Mouse (Mus musculus) stomach, postnatal 0 days (tissue): Measurements from ENCODE around the gene Plk5. TPM values are rescaled to one million over a fixed set of nuclear protein-coding genes. Genes with fewer than 3 reads are reported as not detected.

ENCODE experiments used
- ATAC-seq: fragments of 200-750 bp; cut with Nextera tagmentation; 2 replicates; pipeline ENCODE4 v1.8.0; 2017; ENCODE audit not compliant: low FRiP score, low TSS enrichment
- DNase-seq: peaks from one replicate; pipeline ENCODE4 v3.0.0-alpha.2; 2016; ENCODE audit warnings: low spot score
- H3K27ac ChIP-seq: fragments of 300-500 bp; sonication (generic); replicated peaks from 2 replicates; pipeline ENCODE4 v1.5.1; 2014; ENCODE audit warnings: mild to moderate bottlenecking, control low read depth
- H3K27me3 ChIP-seq: fragments of 300-500 bp; sonication (generic); 2 replicates; pipeline ENCODE4 v1.6.1; 2014; ENCODE audit warnings: low read length; ENCODE audit not compliant: control insufficient read depth, insufficient read depth
- H3K36me3 ChIP-seq: fragments of 300-500 bp; sonication (generic); 2 replicates; pipeline ENCODE4 v1.6.1; 2014; ENCODE audit warnings: low read length, mixed read lengths; ENCODE audit not compliant: control insufficient read depth, insufficient read depth
- H3K4me1 ChIP-seq: fragments of 300-500 bp; sonication (generic); replicated peaks from 2 replicates; pipeline ENCODE4 v1.6.1; 2014; ENCODE audit warnings: antibody characterized with exemption; ENCODE audit not compliant: control insufficient read depth, insufficient read depth
- H3K4me2 ChIP-seq: fragments of 300-500 bp; sonication (generic); replicated peaks from 2 replicates; pipeline ENCODE4 v1.6.1; 2014; ENCODE audit warnings: low read depth, mild to moderate bottlenecking, control low read depth, moderate library complexity
- H3K4me3 ChIP-seq: fragments of 300-500 bp; sonication (generic); 2 replicates; pipeline ENCODE4 v1.5.1; 2014; ENCODE audit warnings: low read depth, low read length, control low read depth
- H3K9ac ChIP-seq: fragments of 300-500 bp; sonication (generic); 2 replicates; pipeline ENCODE4 v1.6.1; 2014; ENCODE audit warnings: mild to moderate bottlenecking, low read length, control low read depth, mixed read lengths
- H3K9me3 ChIP-seq: fragments of 300-500 bp; sonication (generic); 2 replicates; pipeline ENCODE4 v1.6.1; 2016; ENCODE audit warnings: low read length; ENCODE audit not compliant: control insufficient read depth
- CTCF ChIP-seq: IDR thresholded peaks from 2 replicates; pipeline ENCODE4 v1.5.1; 2016; ENCODE audit warnings: antibody characterized with exemption, low read depth, mild to moderate bottlenecking, moderate library complexity
- EP300 ChIP-seq: optimal IDR thresholded peaks from 2 replicates; pipeline ENCODE3; 2016; ENCODE audit warnings: antibody characterized with exemption
- WGBS: fragments of 180-500 bp; shearing (Covaris S2); extraction: QIAGEN DNeasy Blood & Tissue Kit; methylation state at CpG from one replicate; pipeline ENCODE4 v1.1.7; 2014; 5-methylcytosine and 5-hydroxymethylcytosine counted together
- polyA plus RNA-seq: library from polyadenylated mRNA; unstranded; fragments of >200 nt; fragmentation: Nextera tagmentation; extraction: Ambion mirVana; gene quantifications from 2 replicates; pipeline ENCODE4 v1.2.1, GENCODE M21; 2015

Gene Plk5
- polyA plus RNA-seq, 1 experiment from 2014 or later = 0.07 TPM

GRCm38 (mm10) chr10:80356737-80357136 lies 478 bp downstream of the Plk5 start:
- H3K4me3 ChIP-seq = peak overlapping the region; percentile 21
- peak overlapping the region; percentile 42 for H3K4me2 ChIP-seq
- H3K27me3 ChIP-seq = peaks cover 17% of the 10 kb centered on the region
- 2% methylated on average over 34 of the region's 34 CpGs for WGBS
- no peak overlapping the region for H3K27ac ChIP-seq
- no peaks in the 10 kb centered on the region for H3K9me3 ChIP-seq
- ATAC-seq (no peak), DNase-seq (no peak)
- no peak overlapping the region for H3K9ac ChIP-seq
- H3K4me1 ChIP-seq = no peaks in the 10 kb centered on the region
- no peaks in the 10 kb centered on the region for H3K36me3 ChIP-seq
- TF ChIP-seq CTCF = no peak
- no peak for TF ChIP-seq EP300

- H3K4me1 ChIP-seq = no peaks in the 10 kb centered on the region
- H3K27ac ChIP-seq = no peak overlapping the region
- H3K9ac ChIP-seq = no peak overlapping the region
- DNase-seq = no peak
- H3K27me3 ChIP-seq = peaks cover 17% of the 10 kb centered on the region
- 25% methylated on average over 7 of the region's 7 CpGs for WGBS
- no peaks in the 10 kb centered on the region for H3K9me3 ChIP-seq
- H3K36me3 ChIP-seq = no peaks in the 10 kb centered on the region
- ATAC-seq = peak; percentile 14; the same call in 1 of the 2 replicates
- TF ChIP-seq CTCF = no peak
- H3K4me2 ChIP-seq = no peak overlapping the region
- H3K4me3 ChIP-seq = no peak overlapping the region; the same call in 1 of the 2 replicates
These were observed 1.1 kb downstream of the Plk5 start for GRCm38 (mm10) chr10:80357336-80357735.

GRCm38 (mm10) chr10:80357994-80358639 lies 1.9 kb downstream of the Plk5 start:
- DNase-seq (peak; percentile 69), ATAC-seq (peak; percentile 65)
- Histone ChIP-seq H3K9me3 (no peaks in the 10 kb centered on the region), H3K4me3 (peak overlapping the region; percentile 12; the same call in 1 of the 2 replicates), H3K27me3 (peaks cover 17% of the 10 kb centered on the region), H3K27ac (no peak overlapping the region), H3K36me3 (no peaks in the 10 kb centered on the region), H3K9ac (no peak overlapping the region), H3K4me1 (no peaks in the 10 kb centered on the region), H3K4me2 (peak overlapping the region; percentile 45)
- TF ChIP-seq EP300 = no peak
- peak; percentile 46; the same call in 1 of the 2 replicates for TF ChIP-seq CTCF
- 7% methylated on average over 31 of the region's 31 CpGs for WGBS

GRCm38 (mm10) chr10:80363734-80364133 lies 7.5 kb downstream of the Plk5 start:
- no peaks in the 10 kb centered on the region for H3K27me3 ChIP-seq
- TF ChIP-seq EP300 (no peak), CTCF (no peak)
- WGBS = 38% methylated on average over 6 of the region's 6 CpGs
- ATAC-seq (no peak), DNase-seq (no peak)
- H3K4me1 ChIP-seq = no peaks in the 10 kb centered on the region
- H3K27ac ChIP-seq = no peak overlapping the region
- no peak overlapping the region for H3K4me2 ChIP-seq
- no peak overlapping the region for H3K4me3 ChIP-seq
- H3K9ac ChIP-seq = no peak overlapping the region
- no peaks in the 10 kb centered on the region for H3K36me3 ChIP-seq
- no peaks in the 10 kb centered on the region for H3K9me3 ChIP-seq

GRCm38 (mm10) chr10:80365736-80366135 lies 9.5 kb downstream of the Plk5 start:
- no peak for DNase-seq
- WGBS = 68% methylated on average over 6 of the region's 6 CpGs

GRCm38 (mm10) chr10:80367954-80368353 lies 11.7 kb downstream of the Plk5 start:
- no peak for DNase-seq
- no peak overlapping the region for H3K9ac ChIP-seq
- no peaks in the 10 kb centered on the region for H3K36me3 ChIP-seq
- 59% methylated on average over 5 of the region's 5 CpGs for WGBS
- no peaks in the 10 kb centered on the region for H3K27me3 ChIP-seq
- no peak overlapping the region for H3K27ac ChIP-seq
- TF ChIP-seq EP300 = no peak
- TF ChIP-seq CTCF = no peak
- no peaks in the 10 kb centered on the region for H3K4me1 ChIP-seq
- H3K4me3 ChIP-seq = no peak overlapping the region
- no peak overlapping the region for H3K4me2 ChIP-seq
- no peaks in the 10 kb centered on the region for H3K9me3 ChIP-seq
- ATAC-seq = no peak

More at GRCm38 (mm10) chr10:80365736-80366135, 9.5 kb downstream of the Plk5 start:
- Histone ChIP-seq H3K4me1 (no peaks in the 10 kb centered on the region), H3K36me3 (no peaks in the 10 kb centered on the region), H3K9me3 (no peaks in the 10 kb centered on the region), H3K4me2 (no peak overlapping the region), H3K4me3 (no peak overlapping the region), H3K27ac (no peak overlapping the region), H3K9ac (no peak overlapping the region), H3K27me3 (no peaks in the 10 kb centered on the region)
- no peak for ATAC-seq
- TF ChIP-seq EP300 = no peak
- no peak for TF ChIP-seq CTCF
